Mouse (Mus musculus) myocyte (in vitro differentiated cells): ENCODE data around the gene Ccdc113.

ENCODE experiments used
- MAX ChIP-seq: IDR thresholded peaks from one replicate; pipeline ENCODE4 v1.6.1; 2011; ENCODE audit warnings: low read depth, mild to moderate bottlenecking, control low read depth
- POLR2A ChIP-seq: IDR thresholded peaks from one replicate; pipeline ENCODE4 v1.6.1; 2011; ENCODE audit warnings: low read depth, mild to moderate bottlenecking, control low read depth, moderate library complexity; ENCODE audit not compliant: insufficient read length
- USF1 ChIP-seq: IDR thresholded peaks from one replicate; pipeline ENCODE4 v1.6.1; 2011; ENCODE audit warnings: low read depth, mild to moderate bottlenecking, control low read depth, moderate library complexity

DNA sequence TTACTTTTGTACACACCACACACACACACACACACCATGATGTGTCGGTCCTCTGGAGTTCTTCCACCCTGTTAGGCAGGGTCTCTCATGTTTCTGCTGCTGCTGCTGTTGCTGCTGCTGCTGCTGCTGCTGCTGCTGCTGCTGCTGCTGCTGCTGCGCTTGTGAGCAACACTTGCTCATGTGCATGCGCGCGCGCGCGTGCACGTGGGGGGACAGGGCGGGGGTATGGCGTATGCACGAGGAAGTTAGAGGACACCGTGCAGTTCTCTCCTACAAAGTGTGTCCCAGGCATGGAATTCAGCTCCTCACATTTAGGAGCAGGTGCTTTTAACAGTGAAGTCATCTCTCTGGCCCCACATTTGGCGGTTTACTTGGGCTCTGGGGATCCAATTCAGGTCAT lies 61.2 kb downstream of the Ccdc113 start:
- TF ChIP-seq USF1 (no peak), MAX (no peak), POLR2A (no peak)
